Mouse (Mus musculus) liver, adult (tissue): ENCODE measurements at regions not wholly inside any gene's neighbourhood (a gene's known extent, or its start where the extent isn't known, plus 50 kb on each side); places are given as distances from the start of the nearest gene placed in this dataset.
A peak's percentile ranks its signal among the peaks of the same experiment; 100 is the strongest.

Experiments used
- GATA4 ChIP-seq: IDR thresholded peaks from 2 replicates; pipeline ENCODE4 v1.6.1; 2014; ENCODE audit warnings: mild to moderate bottlenecking, low read length; ENCODE audit not compliant: insufficient replicate concordance

GRCm38 (mm10) chr10:39316533-39316932 is 52.1 kb upstream of the Fyn start:
- TF ChIP-seq GATA4 = no peak

GRCm38 (mm10) chr10:39315434-39316174 is 53.1 kb upstream of the Fyn start:
- no peak for TF ChIP-seq GATA4

- TF ChIP-seq GATA4 = no peak
These were observed 57.2 kb upstream of the Fyn start for GRCm38 (mm10) chr10:39311501-39311900.

- TF ChIP-seq GATA4 = no peak
These were observed 60.1 kb upstream of the Fyn start for GRCm38 (mm10) chr10:39308535-39308934.

- no peak for TF ChIP-seq GATA4
These were observed 75.8 kb upstream of the Fyn start for GRCm38 (mm10) chr10:39292703-39293496.

GRCm38 (mm10) chr10:39291747-39292198 is 76.9 kb upstream of the Fyn start:
- TF ChIP-seq GATA4 = no peak

- TF ChIP-seq GATA4 = no peak
These were observed 77.4 kb upstream of the Fyn start for GRCm38 (mm10) chr10:39291134-39291746.

GRCm38 (mm10) chr10:39290245-39290644 is 78.4 kb upstream of the Fyn start:
- TF ChIP-seq GATA4 = no peak

GRCm38 (mm10) chr10:39280366-39281000 is 88.2 kb upstream of the Fyn start:
- no peak for TF ChIP-seq GATA4

- no peak for TF ChIP-seq GATA4
These were observed 94.5 kb upstream of the Fyn start for GRCm38 (mm10) chr10:39274202-39274601.

- TF ChIP-seq GATA4 = no peak
These were observed 95.2 kb upstream of the Fyn start for GRCm38 (mm10) chr10:39273426-39273825.

GRCm38 (mm10) chr10:39272387-39272949 is 96.2 kb upstream of the Fyn start:
- no peak for TF ChIP-seq GATA4

- TF ChIP-seq GATA4 = no peak
These were observed 98.2 kb upstream of the Fyn start for GRCm38 (mm10) chr10:39270406-39270805.

GRCm38 (mm10) chr10:39267236-39267635 is 101.4 kb upstream of the Fyn start:
- no peak for TF ChIP-seq GATA4

GRCm38 (mm10) chr10:39266482-39266881 is 102.2 kb upstream of the Fyn start:
- TF ChIP-seq GATA4 = peak; percentile 40; the same call in 1 of the 2 replicates
